Mouse (Mus musculus) CH12.LX (cell line): ENCODE data around the gene Il4. TPM values are rescaled to one million over a fixed set of nuclear protein-coding genes. Genes with fewer than 3 reads are reported as not detected.

ENCODE experiments used
- DNase-seq: peaks from one replicate; pipeline ENCODE4 v3.0.0-alpha.2; 2013; ENCODE audit errors: extremely low read depth
- H3K27ac ChIP-seq: 2 replicates; pipeline ENCODE4 v1.5.1; 2012; ENCODE audit warnings: low read depth, mild to moderate bottlenecking, control low read depth, moderate library complexity; ENCODE audit not compliant: insufficient read depth
- H3K27me3 ChIP-seq: replicated peaks from 2 replicates; pipeline ENCODE3; 2012; ENCODE audit warnings: inconsistent platforms
- H3K36me3 ChIP-seq, 2 experiments: replicated peaks in 1 of 2; 2 replicates each; pipeline versions ENCODE3 to v1.6.1; 2012; ENCODE audit warnings: inconsistent platforms in 1 of 2, low read length in 1 of 2, mild to moderate bottlenecking in 1 of 2, mixed read lengths in 1 of 2, moderate library complexity in 1 of 2; ENCODE audit not compliant: control insufficient read depth in 1 of 2, insufficient read depth in 1 of 2
- H3K4me1 ChIP-seq, 2 experiments: 2 replicates each; pipeline ENCODE4 v1.6.1; 2012; ENCODE audit warnings: inconsistent platforms in 1 of 2, moderate library complexity in 1 of 2; ENCODE audit not compliant: insufficient read depth in 2 of 2, control insufficient read depth in 1 of 2
- H3K4me2 ChIP-seq: 2 replicates; pipeline ENCODE4 v1.6.1; 2012; ENCODE audit warnings: low read depth, mild to moderate bottlenecking, control low read depth; ENCODE audit not compliant: poor library complexity, insufficient read depth, severe bottlenecking
- H3K4me3 ChIP-seq, 3 experiments: fragments of 150-350 bp in 1 of 3; sonication (generic) in 1 of 3; replicated peaks in 1 of 3; 2 replicates each; pipeline versions ENCODE3 to v1.5.1; 2011 to 2012; ENCODE audit warnings: low read depth in 2 of 3, low read length in 2 of 3, mild to moderate bottlenecking in 2 of 3, moderate library complexity in 2 of 3, control low read depth in 1 of 3, improper control_type of control experiment in 1 of 3, inconsistent platforms in 1 of 3, mixed read lengths in 1 of 3; ENCODE audit not compliant: poor library complexity in 1 of 3
- H3K79me2 ChIP-seq: replicated peaks from 2 replicates; pipeline ENCODE4 v1.6.1; 2012; ENCODE audit warnings: mild to moderate bottlenecking, moderate library complexity; ENCODE audit not compliant: control insufficient read depth, poor library complexity, insufficient read depth, severe bottlenecking; ENCODE audit errors: extremely low read depth
- H3K9ac ChIP-seq: 2 replicates; pipeline ENCODE4 v1.6.1; 2012; ENCODE audit warnings: low read depth, mild to moderate bottlenecking, control low read depth, moderate library complexity; ENCODE audit not compliant: insufficient read depth
- H3K9me3 ChIP-seq: replicated peaks from 2 replicates; pipeline ENCODE3; 2012; ENCODE audit warnings: low read length, inconsistent platforms, mixed read lengths
- BHLHE40 ChIP-seq: IDR thresholded peaks from 2 replicates; pipeline ENCODE4 v1.6.1; 2011; ENCODE audit warnings: mild to moderate bottlenecking, low read depth, low read length, improper control_type of control experiment
- CHD1 ChIP-seq: IDR thresholded peaks from 2 replicates; pipeline ENCODE4 v1.6.1; 2012; ENCODE audit warnings: low read depth, low read length, improper control_type of control experiment, inconsistent platforms
- CHD2 ChIP-seq: IDR thresholded peaks from 2 replicates; pipeline ENCODE4 v1.6.1; 2011; ENCODE audit warnings: low read length, improper control_type of control experiment
- CTCF ChIP-seq, 2 experiments: IDR thresholded peaks in 1 of 2; conservative IDR thresholded peaks in 1 of 2; 2 replicates each; pipeline ENCODE4 v1.5.1; 2011 to 2012; ENCODE audit warnings: low read depth in 2 of 2, low read length in 2 of 2, improper control_type of control experiment in 1 of 2, inconsistent platforms in 1 of 2, mild to moderate bottlenecking in 1 of 2, moderate library complexity in 1 of 2
- E2F4 ChIP-seq: IDR thresholded peaks from 2 replicates; pipeline ENCODE4 v1.6.1; 2011; ENCODE audit warnings: low read depth, low read length, improper control_type of control experiment; ENCODE audit not compliant: insufficient replicate concordance
- ELF1 ChIP-seq: IDR thresholded peaks from 2 replicates; pipeline ENCODE4 v1.6.1; 2014; ENCODE audit warnings: low read depth, mild to moderate bottlenecking, inconsistent platforms, low read length, improper control_type of control experiment
- EP300 ChIP-seq: IDR thresholded peaks from 2 replicates; pipeline ENCODE4 v1.6.1; 2011; ENCODE audit warnings: low read length, improper control_type of control experiment
- ETS1 ChIP-seq: conservative IDR thresholded peaks from 2 replicates; pipeline ENCODE4 v1.6.1; 2012; ENCODE audit warnings: low read depth, mild to moderate bottlenecking, inconsistent platforms, low read length, improper control_type of control experiment, moderate library complexity
- HCFC1 ChIP-seq: IDR thresholded peaks from 2 replicates; pipeline ENCODE4 v1.6.1; 2012; ENCODE audit warnings: low read depth, mild to moderate bottlenecking, inconsistent platforms, low read length, improper control_type of control experiment
- IRF4 ChIP-seq: IDR thresholded peaks from 2 replicates; pipeline ENCODE4 v1.6.1; 2014; ENCODE audit warnings: low read depth, mild to moderate bottlenecking, inconsistent platforms, low read length, improper control_type of control experiment
- JUN ChIP-seq: IDR thresholded peaks from 2 replicates; pipeline ENCODE4 v1.6.1; 2011; ENCODE audit warnings: low read depth, mild to moderate bottlenecking, low read length, improper control_type of control experiment, moderate library complexity; ENCODE audit not compliant: insufficient read depth
- JUND ChIP-seq: conservative IDR thresholded peaks from 2 replicates; pipeline ENCODE4 v1.6.1; 2011; ENCODE audit warnings: low read depth, low read length, improper control_type of control experiment
- KAT2A ChIP-seq: IDR thresholded peaks from 2 replicates; pipeline ENCODE4 v1.6.1; 2012; ENCODE audit warnings: low read length, improper control_type of control experiment, inconsistent platforms; ENCODE audit not compliant: insufficient replicate concordance
- MAFK ChIP-seq: IDR thresholded peaks from 2 replicates; pipeline ENCODE4 v1.6.1; 2011; ENCODE audit warnings: low read length, improper control_type of control experiment; ENCODE audit not compliant: insufficient replicate concordance
- MAX ChIP-seq: IDR thresholded peaks from 2 replicates; pipeline ENCODE4 v1.6.1; 2011; ENCODE audit warnings: low read length, improper control_type of control experiment
- MAZ ChIP-seq: IDR thresholded peaks from 2 replicates; pipeline ENCODE4 v1.6.1; 2012; ENCODE audit warnings: low read depth, mild to moderate bottlenecking, inconsistent platforms, low read length, improper control_type of control experiment, moderate library complexity
- MEF2A ChIP-seq: IDR thresholded peaks from 2 replicates; pipeline ENCODE4 v1.6.1; 2014; ENCODE audit warnings: low read depth, mild to moderate bottlenecking, inconsistent platforms, low read length, improper control_type of control experiment, borderline replicate concordance
- MXI1 ChIP-seq: IDR thresholded peaks from 2 replicates; pipeline ENCODE4 v1.6.1; 2011; ENCODE audit warnings: mild to moderate bottlenecking, low read depth, low read length, improper control_type of control experiment
- MYC ChIP-seq: IDR thresholded peaks from 2 replicates; pipeline ENCODE4 v1.6.1; 2011; ENCODE audit warnings: low read depth, mild to moderate bottlenecking, improper control_type of control experiment, low read length
- NELFE ChIP-seq: IDR thresholded peaks from 2 replicates; pipeline ENCODE4 v1.6.1; 2011; ENCODE audit warnings: low read depth, low read length, improper control_type of control experiment
- NRF1 ChIP-seq: IDR thresholded peaks from 2 replicates; pipeline ENCODE4 v1.6.1; 2014; ENCODE audit warnings: low read depth, mild to moderate bottlenecking, inconsistent platforms, low read length, improper control_type of control experiment, moderate library complexity
- PAX5 ChIP-seq: IDR thresholded peaks from 2 replicates; pipeline ENCODE4 v1.6.1; 2012; ENCODE audit warnings: low read length, inconsistent platforms, mixed read lengths
- POLR2A ChIP-seq: IDR thresholded peaks from 2 replicates; pipeline ENCODE4 v1.6.1; 2011; ENCODE audit warnings: low read depth, mild to moderate bottlenecking, improper control_type of control experiment, low read length
- POLR2AphosphoS2 ChIP-seq: IDR thresholded peaks from 2 replicates; pipeline ENCODE4 v1.6.1; 2011; ENCODE audit warnings: low read depth, low read length, improper control_type of control experiment
- RAD21 ChIP-seq: IDR thresholded peaks from 2 replicates; pipeline ENCODE4 v1.6.1; 2011; ENCODE audit warnings: low read depth, mild to moderate bottlenecking, low read length, improper control_type of control experiment, moderate library complexity
- RCOR1 ChIP-seq: conservative IDR thresholded peaks from 2 replicates; pipeline ENCODE4 v1.6.1; 2012; ENCODE audit warnings: low read depth, mild to moderate bottlenecking, inconsistent platforms, low read length, improper control_type of control experiment
- SIN3A ChIP-seq: IDR thresholded peaks from 2 replicates; pipeline ENCODE4 v1.6.1; 2012; ENCODE audit warnings: low read length, improper control_type of control experiment, inconsistent platforms
- SMC3 ChIP-seq: IDR thresholded peaks from 2 replicates; pipeline ENCODE4 v1.6.1; 2011; ENCODE audit warnings: low read depth, low read length, improper control_type of control experiment
- TBP ChIP-seq: conservative IDR thresholded peaks from 2 replicates; pipeline ENCODE4 v1.6.1; 2011; ENCODE audit warnings: low read depth, low read length, improper control_type of control experiment
- TCF12 ChIP-seq: IDR thresholded peaks from 2 replicates; pipeline ENCODE4 v1.6.1; 2014; ENCODE audit warnings: low read depth, mild to moderate bottlenecking, inconsistent platforms, low read length, improper control_type of control experiment
- UBTF ChIP-seq: IDR thresholded peaks from 2 replicates; pipeline ENCODE4 v1.6.1; 2012; ENCODE audit warnings: low read depth, mild to moderate bottlenecking, inconsistent platforms, low read length, improper control_type of control experiment, moderate library complexity
- USF2 ChIP-seq: conservative IDR thresholded peaks from 2 replicates; pipeline ENCODE4 v1.6.1; 2011; ENCODE audit warnings: low read depth, low read length, improper control_type of control experiment
- ZC3H11A ChIP-seq: IDR thresholded peaks from 2 replicates; pipeline ENCODE4 v1.6.1; 2012; ENCODE audit warnings: low read depth, mild to moderate bottlenecking, inconsistent platforms, low read length, improper control_type of control experiment
- ZKSCAN1 ChIP-seq: IDR thresholded peaks from 2 replicates; pipeline ENCODE4 v1.6.1; 2012; ENCODE audit warnings: low read depth, inconsistent platforms, low read length, improper control_type of control experiment, borderline replicate concordance
- ZMIZ1 ChIP-seq: IDR thresholded peaks from 2 replicates; pipeline ENCODE4 v1.6.1; 2012; ENCODE audit warnings: low read depth, mild to moderate bottlenecking, inconsistent platforms, low read length, improper control_type of control experiment
- ZNF384 ChIP-seq: IDR thresholded peaks from 2 replicates; pipeline ENCODE4 v1.6.1; 2012; ENCODE audit warnings: low read depth, low read length, improper control_type of control experiment, inconsistent platforms
- dilution Hi-C: fragments of 300-500 bp; cut with MboI; formaldehyde crosslinking; loops from 2 replicates; pipeline ENCODE4 v1.14.3; 2020; ENCODE audit warnings: low sequenced_read_pairs; ENCODE audit not compliant: extremely low pct_unique_long_range_greater_than_20kb, extremely low pct_ligation_motif_present
- in situ Hi-C: fragments of 300-500 bp; cut with MboI; formaldehyde crosslinking; loops from 3 replicates; pipeline ENCODE4 v1.14.3; 2019; ENCODE audit warnings: low sequenced_read_pairs, low pct_ligation_motif_present, low pct_unique_long_range_greater_than_20kb, mixed read lengths
- polyA plus RNA-seq: library from polyadenylated mRNA; unstranded; fragments of >175 nt; gene quantifications from 2 replicates; pipeline ENCODE4 v1.2.1, GENCODE M21; 2012; ENCODE audit warnings: low read depth; ENCODE audit not compliant: insufficient read length
- total RNA-seq, 2 experiments: library from RNA; depleted of rRNA; stranded (reverse); fragments of 300-350 nt in 1 of 2; fragments of >200 nt in 1 of 2; gene quantifications; 2 replicates each; pipeline ENCODE4 v1.2.3; 2012 to 2014

Il4 gene
- total and polyA plus RNA-seq, 3 experiments, result 19.5 to 75.5 (median 35.6) TPM

DNA sequence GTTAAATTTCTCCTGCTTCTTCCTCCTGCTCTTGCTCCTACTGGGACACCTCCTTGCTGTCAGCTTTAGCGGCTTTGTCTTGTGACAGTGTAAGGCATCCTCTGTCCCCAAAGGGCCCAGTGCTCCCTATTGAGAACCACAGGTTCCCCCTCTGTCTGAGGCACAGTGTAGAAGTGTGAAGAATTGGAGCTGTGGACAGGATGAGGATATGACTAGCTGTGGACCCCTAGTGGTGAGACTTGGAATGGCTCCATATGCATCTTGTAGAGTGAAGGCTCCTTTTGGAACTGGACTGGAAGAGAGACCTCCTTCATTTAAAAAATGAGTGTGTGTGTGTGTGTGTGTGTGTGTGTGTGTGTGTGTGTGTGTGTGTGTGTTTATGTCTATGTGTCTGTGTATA lies 9.4 kb upstream of the Il4 start:
- Histone ChIP-seq H3K4me2 (peak overlapping the region; percentile 52), H3K4me1 (peaks cover 27 to 76% of the 10 kb centered on the region in 2 experiments), H3K36me3 (peaks cover 0 to 22% of the 10 kb centered on the region in 2 experiments), H3K4me3 (peak overlapping the region; percentile 43 to 50 (median 45)), H3K27me3 (no peaks in the 10 kb centered on the region), H3K27ac (peak overlapping the region; percentile 95), H3K9me3 (peaks cover 8% of the 10 kb centered on the region), H3K79me2 (no peaks in the 10 kb centered on the region), H3K9ac (peak overlapping the region; percentile 32)
- TF ChIP-seq MAZ (peak; percentile 94), JUND (no peak; the same call in 1 of the 2 replicates), USF2 (no peak), CTCF (conservative IDR thresholded peaks at IDR 0.05 in 1 of 2, IDR thresholded peaks at IDR 0.05 in 1 of 2; ENCODE audit: low read depth in 2 of 2, low read length in 2 of 2) (peak; percentile 94 to 99), POLR2A (peak; percentile 40), IRF4 (peak; percentile 80), TCF12 (peak; percentile 71), MXI1 (peak; percentile 86), CHD1 (no peak), ELF1 (peak; percentile 43; the same call in 1 of the 2 replicates), RAD21 (peak; percentile 97), JUN (peak; percentile 46; the same call in 1 of the 2 replicates), EP300 (peak; percentile 66), RCOR1 (peak; percentile 81), PAX5 (no peak), KAT2A (no peak), POLR2AphosphoS2 (no peak), MAFK (peak; percentile 53; the same call in 1 of the 2 replicates), BHLHE40 (peak; percentile 70), SIN3A (peak; percentile 92), ZMIZ1 (peak; percentile 60; the same call in 1 of the 2 replicates), MAX (peak; percentile 90), NRF1 (peak; percentile 40; the same call in 1 of the 2 replicates), TBP (0 out of 2 replicates have a peak, but pooled peaks have one; percentile 49), E2F4 (peak; percentile 72; the same call in 1 of the 2 replicates), CHD2 (0 out of 2 replicates have a peak, but pooled peaks have one; percentile 8), NELFE (peak; percentile 72), ZNF384 (peak; percentile 72; the same call in 1 of the 2 replicates), HCFC1 (peak; percentile 53), SMC3 (peak; percentile 99), ETS1 (peak; percentile 64; the same call in 1 of the 2 replicates), ZC3H11A (peak; percentile 94), ZKSCAN1 (no peak; the same call in 1 of the 2 replicates), MYC (peak; percentile 86), MEF2A (peak; percentile 83; the same call in 1 of the 2 replicates), UBTF (no peak)
- dilution Hi-C loops, result no loop called here
- in situ Hi-C loops, result no loop called here
- DNase-seq, result peak; percentile 99
